Mouse (Mus musculus) ovary, postnatal 10 days (tissue): ENCODE data around the gene Gm11114.

ENCODE experiments used
- DNase-seq: peaks from one replicate; pipeline ENCODE4 v3.0.0; 2022; ENCODE audit warnings: low spot score

Gene Gm11114

DNA sequence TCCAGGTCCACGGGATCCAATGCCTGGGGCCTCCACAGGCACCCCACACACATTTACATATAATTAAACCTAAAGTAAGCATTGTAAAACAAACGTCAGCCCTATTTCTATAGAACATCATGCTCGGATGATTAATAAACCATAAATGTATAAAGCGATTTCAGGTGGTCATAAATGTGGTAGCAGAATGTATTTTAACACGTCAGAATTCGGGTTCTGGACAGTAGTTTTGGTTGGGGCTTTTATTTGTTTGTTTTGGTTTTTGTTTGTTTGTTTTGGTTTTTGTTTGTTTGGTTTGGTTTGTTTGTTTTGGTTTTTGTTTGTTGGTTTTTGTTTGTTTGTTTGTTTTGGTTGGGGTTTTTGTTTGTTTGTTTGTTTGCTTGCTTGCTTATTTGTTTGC is at the start of gene Gm11114:
Gene Gm11114, plus strand, starts transcription at position 301 of the 400 bp plus-strand sequence.
- DNase-seq, result no peak

DNA sequence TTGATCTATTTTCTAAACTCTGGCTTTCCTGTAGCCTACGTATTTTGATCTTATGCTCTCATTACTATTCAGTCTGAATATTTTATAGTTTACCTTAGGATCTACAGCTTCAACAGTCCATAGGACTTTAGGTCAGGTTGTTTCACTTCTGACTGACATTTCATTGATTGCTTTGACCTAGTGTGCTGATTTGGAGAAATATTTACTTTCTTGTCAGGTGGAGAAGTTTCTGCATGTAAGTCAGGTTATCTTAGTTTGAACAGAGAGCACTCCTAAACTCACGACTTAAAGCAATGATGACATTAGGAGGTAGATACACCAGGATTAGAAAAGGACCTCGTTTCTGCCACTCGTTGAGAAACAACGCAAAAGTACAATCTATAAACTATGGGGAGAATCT is 45.7 kb upstream of the Gm11114 start:
- DNase-seq, result no peak

DNA sequence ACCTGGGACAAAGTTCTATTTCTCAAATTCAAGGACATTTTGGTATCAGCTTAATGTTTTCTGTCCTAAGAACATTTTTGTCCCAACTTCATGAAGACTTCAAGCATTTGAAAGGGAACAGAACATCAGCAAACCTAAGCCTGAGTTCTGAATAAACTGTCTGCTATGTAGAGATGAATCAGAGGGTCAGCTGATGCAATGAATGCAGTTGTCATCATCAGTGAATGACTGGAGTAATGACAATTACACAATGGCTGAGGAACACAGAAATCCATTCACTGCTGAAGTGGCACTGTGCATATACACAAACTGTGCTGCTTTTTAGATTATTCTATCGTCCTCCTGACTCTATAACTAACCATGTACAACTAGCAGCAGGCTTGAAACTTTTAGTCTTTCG is 38.5 kb upstream of the Gm11114 start:
- no peak for DNase-seq

DNA sequence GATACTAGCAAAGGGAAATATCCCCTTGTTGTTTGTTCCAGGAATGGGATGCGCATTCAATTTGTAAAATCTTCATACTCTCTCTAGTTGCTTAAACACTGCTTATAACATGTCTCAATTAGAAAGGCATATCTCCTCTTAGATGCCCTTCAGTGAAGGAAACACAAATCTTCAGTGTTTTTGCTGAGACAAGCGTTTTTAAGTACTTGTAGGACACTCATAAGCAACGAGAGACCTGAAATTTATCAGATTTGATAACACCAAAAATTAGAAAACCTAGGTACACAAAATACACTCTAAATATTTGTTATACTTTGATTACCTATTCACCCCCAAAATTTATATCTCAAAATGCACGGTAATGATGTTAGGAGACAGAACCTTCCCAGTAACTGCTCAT is 9.7 kb upstream of the Gm11114 start:
- DNase-seq, result no peak

DNA sequence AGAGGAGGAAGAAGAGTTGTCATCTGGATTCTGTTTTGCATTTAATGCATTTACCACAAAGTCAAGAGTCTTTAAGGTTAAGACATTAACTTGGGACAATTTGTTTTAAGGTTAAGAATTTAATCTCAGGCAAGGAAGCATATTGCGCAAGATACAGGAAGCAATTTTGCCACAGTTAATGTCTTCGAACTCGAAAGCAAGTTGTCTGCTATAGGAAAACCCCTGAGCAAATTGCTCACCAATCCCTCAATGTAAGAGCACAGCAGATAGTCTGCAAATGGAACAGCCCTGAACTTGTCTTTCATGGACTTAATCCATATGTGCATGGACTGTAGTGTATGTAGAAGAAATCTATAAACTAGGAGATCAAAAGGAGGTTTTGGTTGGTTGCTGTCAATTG is 9.2 kb upstream of the Gm11114 start:
- DNase-seq, result no peak

DNA sequence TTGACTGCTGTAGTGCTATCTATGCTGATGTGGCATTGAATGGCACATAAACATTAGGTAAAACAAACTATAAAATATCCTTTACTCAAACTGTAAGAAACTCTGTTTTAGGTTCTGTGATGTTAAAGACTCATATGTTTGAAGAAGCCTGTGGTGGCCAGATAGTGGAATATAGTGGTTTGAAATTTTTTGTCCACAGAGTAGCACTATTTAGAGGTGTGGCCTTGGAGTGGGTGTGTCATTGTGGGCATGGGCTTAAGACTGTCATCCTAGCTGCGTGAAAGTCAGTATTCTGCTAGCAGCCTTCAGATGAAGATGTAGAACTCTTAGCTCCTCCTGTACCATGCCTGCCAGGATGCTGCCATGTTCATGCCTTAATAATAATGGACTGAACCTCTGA is 3.5 kb downstream of the Gm11114 start:
- DNase-seq, result no peak

DNA sequence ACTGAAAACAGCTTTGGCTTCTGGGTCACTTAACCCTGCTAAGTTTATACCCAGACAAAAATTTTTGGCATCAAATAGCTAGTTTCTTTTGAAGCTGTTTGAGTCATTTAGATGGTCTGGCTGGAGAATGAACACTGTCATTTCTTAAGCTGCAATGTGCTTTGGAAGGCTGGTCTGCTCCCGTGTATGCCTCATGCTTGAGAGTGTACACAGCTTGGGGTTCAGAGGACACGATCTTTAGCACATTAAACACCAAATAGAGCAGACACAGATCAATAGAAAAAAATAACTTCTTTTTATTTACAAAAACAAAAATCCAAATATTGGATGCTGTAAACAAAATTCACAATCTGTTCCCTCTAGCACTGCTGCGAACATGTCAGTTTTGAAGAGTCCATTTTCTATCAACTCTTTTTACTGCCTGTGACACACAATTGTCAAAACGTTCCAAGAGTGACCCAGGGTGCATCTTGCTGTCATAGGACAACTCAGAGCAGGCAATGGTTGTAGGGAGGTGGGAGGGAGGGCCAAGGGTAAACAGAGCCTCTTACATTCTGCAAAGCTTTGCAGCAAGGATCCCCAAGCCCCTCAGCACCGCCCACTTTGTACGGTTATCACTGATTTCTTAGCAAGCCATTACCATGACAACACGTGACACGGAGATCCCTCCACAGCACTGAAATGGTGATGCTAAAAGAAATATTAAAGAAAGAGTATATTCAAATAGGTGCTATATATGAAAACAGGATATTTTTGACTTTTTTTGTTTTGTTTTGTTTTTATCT is 7.8 kb downstream of the Gm11114 start:
- DNase-seq, result no peak

DNA sequence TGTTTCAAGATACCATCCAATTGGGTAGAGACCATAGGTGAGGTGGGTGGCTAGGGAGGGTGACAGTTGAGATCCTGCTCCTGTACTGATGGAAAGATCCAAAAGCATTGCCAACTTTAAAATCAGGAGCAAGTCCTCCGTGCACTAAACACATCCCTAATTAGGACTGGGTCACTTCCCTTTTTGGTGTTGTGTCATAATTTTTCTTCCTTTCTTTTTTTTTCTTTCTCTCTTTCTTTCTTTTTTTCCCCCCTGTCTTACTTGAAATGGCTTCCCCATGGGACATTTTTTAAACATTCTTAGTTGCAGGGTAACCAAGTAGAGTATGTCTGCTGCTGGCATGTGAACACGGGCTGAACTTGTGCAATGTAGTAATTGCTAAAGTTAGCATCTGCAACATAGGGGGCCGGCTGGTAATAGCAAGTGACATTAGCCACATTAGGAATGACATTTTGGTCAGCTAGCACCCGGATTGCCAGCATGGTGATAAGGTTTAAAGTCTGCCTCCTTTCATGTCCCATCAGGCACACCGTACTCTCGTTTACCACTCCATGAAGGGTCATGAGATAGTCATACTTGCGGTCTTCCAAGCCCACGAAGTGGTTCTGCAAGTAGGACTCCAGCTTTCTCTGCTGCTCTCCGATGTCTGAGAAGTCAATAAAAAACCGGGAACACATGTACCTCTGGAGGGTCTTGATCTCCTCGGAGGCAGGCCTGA is 11.7 kb downstream of the Gm11114 start:
- no peak for DNase-seq

DNA sequence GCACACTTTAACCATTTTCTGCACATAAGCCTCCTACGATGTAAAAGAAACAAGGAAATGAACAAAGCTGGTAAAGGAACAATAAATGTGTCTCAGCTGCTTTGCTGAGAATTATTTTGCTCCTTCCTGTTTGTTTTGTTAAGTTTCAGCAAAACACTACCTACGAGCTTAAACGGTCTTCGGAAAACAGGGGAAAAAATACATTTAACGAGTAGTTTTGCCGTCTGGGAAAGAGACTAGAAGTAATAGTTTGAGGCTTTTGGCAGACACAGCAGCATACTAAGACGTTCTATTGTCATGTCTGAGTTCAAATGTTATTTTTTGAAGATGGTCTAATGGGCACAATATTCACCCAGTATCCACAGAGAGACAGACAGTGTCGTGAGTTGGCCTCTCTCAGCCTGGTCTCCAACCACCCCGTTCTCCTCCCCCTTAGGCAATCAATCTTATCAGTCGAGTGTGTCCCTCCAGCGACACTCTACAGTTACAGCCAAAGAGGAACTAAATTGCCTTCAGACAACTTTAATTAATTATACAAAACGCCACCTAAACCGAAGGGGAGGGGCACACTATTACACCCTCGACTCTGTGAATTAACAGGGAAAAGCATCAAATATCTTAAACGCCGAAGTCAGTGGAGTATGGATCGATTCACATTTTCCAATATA is 12.8 kb downstream of the Gm11114 start:
- DNase-seq, result no peak

DNA sequence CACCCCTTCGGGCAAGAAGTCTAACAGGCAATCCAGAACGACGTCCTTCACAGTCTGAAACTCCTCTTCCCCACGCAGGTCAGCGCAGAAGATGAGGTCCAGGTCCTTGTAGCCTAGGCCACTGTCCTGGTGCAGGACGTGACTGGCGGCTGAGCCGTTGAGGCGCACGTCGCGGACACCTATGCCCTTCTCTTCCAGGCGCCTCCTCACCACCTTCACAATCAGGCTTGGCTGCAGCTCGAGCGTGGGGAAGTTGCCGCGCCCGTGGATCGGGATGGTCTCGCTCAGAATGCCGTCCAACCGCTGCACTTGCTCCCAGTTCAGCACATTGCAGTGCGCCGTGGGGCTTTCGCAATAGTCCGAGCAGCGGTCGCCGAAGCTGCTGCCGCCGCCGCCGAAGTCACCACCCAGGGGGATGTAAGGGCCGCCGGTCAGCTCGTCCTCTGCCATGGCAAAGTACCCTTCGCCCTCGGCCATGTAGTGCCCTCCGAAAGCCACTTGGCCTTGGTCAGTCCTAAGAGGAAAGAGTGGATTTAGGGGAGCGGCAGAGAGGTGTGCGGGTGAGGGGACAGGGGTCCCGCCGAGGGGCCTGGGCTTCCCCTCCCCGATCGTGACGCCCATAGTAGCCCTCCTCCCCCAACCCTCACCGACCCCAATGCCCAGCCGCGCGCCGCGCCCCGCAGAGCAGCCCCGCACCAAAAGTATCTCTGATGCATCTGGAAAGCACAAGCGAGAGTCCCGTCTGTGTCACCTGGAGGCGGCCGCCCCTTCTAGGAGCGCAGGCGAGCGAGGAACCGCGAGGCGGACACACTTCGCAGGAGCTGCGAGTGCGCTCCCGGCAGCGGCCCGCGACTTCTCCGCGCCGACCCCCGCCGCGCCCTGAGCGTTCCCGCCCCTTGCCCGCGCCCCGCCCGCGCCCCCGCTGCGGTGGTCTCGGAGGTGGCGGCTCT is 14.0 kb downstream of the Gm11114 start:
- DNase-seq, result peak; percentile 26

DNA sequence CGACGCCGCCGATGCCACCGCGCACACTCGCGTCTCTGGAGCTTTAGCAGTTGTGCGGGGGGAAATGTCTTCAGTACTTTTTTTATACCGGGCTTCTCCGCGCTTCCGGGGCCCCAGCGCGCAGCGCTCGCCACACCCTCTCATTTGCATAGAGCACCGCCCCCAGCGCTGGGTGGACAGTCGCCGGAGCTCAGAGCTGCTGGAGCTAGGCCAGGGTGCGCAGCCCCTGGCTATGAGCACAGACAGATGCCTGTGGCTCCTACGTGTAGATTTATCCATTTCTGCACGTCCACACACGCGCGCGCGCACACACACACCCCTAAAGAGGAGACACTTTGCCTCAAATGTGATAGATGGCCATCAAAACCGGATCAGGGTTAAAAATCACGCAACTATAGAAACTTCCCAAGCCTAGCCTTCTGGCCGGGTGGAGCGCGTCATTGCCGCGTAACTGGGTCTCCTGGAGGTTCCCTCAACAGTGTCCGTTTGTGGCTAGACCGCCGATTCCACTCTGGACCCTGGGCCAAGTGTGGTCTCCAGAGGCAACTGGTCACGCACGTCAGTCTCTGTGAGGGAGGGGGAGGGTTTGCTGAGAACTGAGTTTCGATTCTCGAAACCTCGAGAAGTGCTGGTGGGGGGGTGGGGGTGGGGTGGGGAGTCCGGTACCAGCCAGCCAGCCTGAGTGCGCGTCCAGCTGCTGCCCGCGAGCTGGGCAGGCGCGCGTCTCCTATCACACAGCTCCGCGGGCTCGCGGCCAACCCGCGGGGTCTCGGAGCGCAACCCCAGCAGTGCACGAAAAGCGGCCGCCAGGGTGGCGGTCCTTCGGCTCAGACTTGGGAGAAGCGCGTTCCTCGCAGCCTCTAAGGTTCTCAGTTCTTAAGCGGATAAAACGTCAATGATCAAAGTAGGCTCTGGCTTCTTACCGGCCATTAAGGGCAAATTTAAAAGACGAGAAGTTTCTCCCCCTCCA is 15.0 kb downstream of the Gm11114 start, which contains the start of gene Tent5a:
Gene Tent5a, minus strand, starts transcription at position 107 of the 970 bp plus-strand sequence.
- DNase-seq, result peak; percentile 49

DNA sequence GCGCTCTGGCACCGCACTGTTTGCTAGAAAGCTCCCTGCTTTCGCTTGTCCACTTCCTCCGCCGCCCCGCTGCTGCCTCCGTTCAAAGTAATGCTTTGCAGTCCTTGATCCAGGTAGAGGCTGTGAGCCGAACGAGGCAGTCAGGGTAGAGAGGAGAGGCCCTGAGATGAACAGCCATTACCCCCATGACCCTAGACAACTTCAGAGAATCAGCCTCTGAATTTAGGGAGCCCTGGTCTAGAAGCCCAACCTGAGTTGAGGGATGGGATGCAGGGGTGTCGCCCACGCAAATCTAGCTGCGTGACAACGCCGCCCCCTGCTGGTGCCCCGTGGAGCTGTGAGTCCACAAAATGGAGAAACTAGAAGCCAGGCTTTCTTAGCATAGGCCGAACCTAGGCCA is 15.7 kb downstream of the Gm11114 start:
- DNase-seq, result peak; percentile 91

DNA sequence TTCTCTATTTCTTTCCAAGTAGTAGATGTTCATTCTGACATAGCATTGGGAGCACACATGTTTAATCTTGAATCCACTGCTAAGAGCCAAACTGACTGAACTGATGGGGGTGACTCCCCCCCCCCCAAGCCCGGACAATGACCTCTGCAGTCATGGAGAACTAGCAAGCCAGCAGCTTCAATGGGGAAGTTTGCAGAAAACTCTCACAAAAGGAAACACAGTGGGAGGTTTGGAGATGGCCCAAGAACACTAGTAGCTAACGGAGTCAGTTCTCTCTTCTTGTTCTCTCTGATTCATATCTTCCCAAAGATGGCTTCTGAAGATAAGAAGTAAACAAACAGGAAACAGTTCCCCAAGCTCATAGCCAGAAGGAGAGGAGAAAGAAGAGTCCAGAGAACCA is 18.9 kb downstream of the Gm11114 start:
- no peak for DNase-seq

DNA sequence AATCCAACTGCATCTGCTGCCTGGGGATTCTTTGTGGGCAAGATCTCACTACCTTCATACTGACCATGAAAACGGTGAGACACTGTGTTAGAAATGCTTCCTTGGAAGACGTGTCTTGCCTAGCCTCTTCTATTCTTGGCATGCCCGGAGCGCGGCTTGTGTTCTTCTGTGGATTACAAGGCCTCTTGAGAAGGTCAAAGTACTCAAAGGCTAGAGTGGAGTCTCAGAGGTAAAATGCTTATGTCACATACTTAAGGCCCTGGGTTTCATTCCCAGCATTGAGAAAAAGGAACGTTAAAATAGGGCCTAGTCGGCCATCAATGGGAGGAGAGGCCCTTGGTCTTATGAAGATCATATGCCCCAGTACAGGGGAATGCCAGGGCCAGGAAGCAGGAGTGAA is 23.5 kb downstream of the Gm11114 start:
- no peak for DNase-seq

DNA sequence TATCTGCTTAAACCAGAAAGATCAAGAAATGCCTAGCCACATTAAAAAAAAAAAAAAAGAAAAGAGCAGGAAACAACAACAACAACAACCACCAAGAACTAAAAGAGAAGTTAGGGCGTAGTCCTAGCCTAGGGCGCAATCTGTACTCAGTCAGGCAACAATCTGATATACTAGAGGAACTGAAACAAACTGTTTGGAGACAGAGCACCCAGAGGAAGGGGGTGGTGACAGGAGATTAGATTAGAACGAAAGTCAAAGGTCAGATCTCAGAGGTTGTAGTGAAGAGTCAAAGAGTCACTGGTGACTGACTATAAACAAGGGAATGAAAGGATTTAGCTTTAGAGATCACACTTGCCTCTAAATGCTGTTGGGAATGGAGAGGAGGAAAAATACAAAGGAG is 27.7 kb downstream of the Gm11114 start:
- no peak for DNase-seq

DNA sequence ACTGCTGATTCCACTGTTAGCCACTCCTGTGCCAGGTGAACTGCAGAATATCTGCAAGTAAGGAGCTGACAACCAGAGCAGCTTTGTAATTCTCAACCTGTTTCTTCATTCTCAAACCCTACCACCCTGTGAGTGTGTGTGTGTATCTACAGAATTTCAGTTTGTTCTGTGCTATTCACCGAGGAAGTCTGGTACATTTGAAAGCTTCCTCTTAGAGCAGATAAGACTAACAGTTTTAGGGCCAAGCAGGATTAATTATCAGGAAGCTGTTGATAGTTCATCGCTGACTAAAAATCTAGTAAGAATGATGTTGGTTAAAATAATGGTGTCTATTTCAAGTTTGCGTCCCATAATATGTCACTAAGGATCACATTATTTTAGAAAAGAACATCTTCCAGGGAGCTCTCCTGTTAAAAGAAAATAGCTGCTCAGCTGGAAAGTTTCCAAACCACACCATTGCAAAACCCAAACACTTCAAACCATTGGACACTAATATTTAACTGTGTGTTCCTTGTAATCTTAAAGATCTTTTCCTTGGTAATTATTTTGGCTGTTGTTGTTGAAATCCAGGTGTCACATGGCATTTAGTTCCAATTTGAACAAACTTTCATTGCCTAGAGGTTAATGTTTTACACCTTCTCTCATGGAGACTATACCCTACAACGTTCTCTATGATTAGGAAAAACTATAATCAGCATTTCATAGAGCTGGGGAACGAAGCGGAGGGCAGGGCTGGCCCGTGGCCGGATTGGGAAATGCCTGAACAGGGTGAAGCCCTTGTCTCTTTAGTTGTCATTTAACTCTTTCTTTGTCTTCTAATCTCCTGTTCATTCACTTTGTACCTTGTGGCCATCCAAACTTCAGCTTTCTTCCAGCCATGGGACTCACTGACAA is 30.6 kb downstream of the Gm11114 start:
- no peak for DNase-seq

DNA sequence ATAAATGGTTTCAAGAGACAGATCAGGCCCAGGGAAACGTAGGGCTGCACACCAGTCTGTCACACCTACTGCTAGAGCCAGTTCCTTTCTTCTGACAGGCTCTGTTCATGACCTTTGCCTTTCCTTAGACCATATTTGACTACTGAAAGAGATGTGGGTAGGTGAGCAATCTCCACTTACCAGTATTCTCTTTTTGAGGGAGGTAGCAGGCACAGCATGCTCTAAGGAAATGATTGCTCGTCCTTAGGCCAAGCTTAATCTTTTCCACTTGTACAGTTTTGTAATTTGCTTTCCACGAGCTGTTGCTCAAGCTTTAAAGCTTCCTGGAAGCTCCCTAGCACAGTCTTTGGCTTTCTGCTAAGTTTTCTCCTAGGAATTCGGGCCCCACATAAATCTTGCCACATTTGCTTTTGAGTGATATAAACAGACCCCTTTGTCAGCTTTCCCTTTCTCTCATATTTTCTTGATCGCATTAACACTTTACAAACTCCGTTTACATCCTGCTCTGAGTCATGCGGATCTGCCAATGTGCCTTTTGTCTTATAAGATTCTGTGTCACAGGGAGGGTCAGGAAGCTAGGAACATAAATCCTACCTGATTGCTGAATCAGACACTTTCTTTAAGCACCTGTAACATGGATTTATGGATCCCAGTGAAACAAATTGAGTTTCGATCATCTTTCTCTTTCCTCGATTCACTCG is 35.4 kb downstream of the Gm11114 start:
- no peak for DNase-seq

DNA sequence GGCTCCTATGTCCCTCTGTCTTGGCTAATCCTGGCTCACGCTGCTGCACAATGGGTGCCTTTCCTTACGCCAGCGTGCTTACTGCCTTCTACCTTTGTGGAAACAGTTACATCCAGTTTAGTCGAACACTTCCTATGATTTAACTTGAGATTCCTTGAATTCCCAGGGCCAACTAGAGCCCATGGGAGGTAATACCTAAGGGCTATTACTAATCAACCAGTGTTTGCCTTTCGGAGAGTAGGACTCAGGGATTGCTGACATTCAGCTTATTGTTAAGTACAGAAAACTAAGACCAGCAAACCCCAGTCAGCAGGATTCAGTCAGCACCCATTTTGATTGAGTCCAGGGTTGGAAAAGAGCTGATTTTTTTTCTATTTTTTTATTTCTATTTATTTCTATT is 43.0 kb downstream of the Gm11114 start:
- no peak for DNase-seq
